Mouse (Mus musculus) layer of hippocampus, adult 18-20 months (tissue): Measurements from ENCODE around the gene Mrln. TPM values are rescaled to one million over a fixed set of nuclear protein-coding genes. Genes with fewer than 3 reads are reported as not detected.

Experiments used
- DNase-seq, 2 experiments: peaks; one replicate each; pipeline ENCODE4 v3.0.0; 2022; ENCODE audit warnings: low spot score in 2 of 2
- total RNA-seq, 2 experiments: library from RNA; stranded (reverse); gene quantifications; 2 replicates each; pipeline ENCODE4 v1.2.3; 2021

Gene Mrln
- total RNA-seq, 2 experiments from 2014 or later = not detected

DNA sequence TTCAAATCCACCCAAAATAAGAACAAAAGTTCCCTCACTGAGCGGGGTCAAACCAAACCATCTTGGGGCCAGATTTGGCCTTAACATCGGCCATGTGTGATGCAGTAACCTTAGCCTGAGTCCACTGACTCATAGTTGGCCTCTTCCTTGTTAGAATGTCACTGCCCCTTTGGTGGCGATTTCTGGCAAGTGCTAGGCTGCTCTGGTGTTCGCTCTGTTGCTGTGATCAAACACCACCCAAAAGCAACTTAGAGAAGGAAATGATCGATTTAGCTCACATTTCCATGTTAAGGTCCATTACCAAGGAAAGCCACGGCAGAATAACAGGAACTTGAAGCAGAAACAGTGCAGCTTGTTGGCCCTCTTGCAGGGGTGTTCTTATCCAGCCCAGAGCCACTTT lies 46.3 kb downstream of the Mrln start:
- no peak for DNase-seq

DNA sequence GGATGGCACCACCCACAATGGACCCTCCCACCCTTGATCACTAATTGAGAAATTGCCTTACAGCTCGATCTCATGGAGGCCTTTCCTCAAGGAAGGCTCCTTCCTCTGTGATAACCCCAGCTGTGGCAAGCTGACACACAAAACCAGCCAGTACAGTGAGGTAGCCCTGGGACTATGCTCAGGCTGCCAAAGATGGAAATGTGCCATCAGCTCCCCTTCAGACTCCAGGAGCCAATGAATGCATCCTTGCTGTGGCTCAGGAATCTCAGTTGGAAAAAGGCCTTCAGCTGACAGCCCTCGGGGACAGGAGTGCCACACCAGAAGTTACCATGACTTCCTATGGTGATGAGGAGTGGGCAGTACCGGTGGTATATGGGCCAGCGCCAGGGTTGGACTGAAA lies 50.2 kb downstream of the Mrln start:
- DNase-seq = no peak

DNA sequence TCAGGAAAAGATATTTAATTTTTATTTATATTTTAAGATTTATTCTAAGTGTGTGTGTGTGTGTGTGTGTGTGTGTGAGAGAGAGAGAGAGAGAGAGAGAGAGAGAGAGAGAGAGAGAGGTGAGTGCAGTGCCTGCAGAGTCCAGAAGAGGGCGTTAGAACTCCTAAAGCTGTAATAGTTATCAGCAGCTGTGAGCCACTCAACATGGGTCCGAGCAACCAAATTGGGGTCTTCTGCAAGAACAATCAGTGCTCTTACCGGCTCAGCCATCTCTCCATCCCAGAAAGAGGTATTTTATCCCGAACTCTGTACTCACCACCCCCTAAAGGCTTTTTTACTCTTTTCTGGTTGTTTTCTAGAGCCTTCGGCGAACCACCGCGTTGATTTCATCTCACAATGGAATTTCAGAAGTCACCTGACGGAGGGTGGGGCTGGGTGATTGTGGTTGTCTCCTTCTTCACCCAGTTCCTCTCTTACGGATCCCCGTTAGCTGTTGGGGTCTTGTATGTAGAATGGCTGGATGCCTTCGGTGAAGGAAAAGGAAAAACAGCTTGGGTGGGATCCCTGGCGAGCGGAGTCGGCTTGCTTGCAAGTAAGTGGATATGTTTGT lies 51.2 kb downstream of the Mrln start:
- no peak for DNase-seq

DNA sequence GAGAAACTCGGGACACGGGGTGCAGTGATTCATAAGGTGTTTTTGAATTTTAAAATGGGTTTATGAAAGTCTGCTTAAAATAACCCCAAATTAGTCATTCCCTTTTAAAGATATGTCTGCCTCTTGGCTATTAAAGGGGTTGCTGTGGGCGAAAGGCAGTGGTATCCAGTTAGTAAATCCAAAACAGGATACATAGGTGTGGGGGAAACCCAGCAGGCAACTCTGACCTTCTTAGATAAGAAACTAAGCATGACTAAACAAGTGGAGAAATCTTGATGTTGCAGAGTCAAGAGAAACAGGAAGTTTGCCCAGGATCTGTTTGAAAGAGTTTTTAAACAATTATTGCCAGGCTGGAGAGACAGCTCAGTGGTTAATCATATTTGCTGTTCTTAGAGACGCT lies 52.6 kb downstream of the Mrln start:
- no peak for DNase-seq

DNA sequence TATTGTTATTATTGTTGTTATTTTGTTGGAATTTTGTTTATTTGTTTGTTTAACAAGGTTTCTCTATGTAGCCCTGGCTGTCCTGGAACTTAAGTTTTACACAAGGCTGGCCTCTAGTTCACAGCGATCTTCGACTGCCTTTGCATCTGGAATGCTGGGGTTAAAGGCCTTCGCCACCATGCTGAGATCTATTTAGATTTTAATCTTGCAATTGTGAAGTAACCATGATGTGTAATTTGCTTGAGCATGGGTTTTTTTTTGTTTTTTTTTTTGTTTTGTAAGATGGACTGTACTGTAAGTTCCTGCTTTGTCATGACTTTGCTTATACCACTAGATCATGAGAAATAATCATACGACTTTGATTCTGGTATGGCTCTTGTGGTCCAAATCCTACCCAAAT lies 56.4 kb downstream of the Mrln start:
- no peak for DNase-seq

DNA sequence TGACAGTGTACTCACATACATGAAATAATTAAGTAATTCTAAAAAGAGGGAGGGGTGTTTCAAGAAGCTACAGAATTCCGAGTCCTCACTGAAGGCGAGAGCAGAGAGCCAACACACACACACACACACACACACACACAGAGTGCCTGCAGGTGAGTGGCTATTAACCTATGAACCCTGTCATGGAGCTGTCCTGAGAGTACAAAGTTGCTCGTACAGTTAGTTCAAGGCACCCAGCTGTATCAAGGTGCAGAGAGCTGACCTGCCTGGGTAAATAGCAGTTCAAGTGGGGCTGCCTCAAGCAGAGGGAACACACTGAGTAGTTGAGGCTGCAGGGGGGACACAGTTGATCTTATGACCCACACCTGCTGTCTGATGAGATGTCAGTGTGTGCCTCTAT lies 57.6 kb downstream of the Mrln start:
- DNase-seq = no peak

DNA sequence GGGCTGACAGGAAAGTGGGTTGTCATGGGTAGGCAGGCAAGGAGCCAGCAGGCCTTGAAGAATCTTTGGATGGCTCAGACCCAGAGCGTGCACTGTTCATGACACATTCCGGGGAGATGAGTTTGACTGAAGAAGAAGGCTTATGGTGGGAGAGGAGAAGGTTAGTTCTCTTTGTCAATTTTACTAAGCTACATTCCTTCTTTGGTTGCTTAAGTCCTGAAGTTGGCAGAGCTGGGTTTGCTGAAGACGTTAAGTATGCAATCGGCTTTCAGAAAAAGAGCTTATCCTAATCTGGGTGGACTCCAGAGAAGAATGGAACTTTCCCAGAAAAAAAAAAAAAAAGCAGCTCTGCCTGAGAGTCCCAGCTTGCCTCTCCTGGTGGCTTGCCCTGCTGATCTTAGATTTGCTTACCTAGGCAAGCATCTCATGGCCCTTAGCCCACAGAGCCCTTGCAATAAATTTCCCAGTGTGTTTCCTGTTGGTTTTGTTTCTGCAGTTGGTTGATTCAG lies 59.3 kb downstream of the Mrln start:
- no peak for DNase-seq

DNA sequence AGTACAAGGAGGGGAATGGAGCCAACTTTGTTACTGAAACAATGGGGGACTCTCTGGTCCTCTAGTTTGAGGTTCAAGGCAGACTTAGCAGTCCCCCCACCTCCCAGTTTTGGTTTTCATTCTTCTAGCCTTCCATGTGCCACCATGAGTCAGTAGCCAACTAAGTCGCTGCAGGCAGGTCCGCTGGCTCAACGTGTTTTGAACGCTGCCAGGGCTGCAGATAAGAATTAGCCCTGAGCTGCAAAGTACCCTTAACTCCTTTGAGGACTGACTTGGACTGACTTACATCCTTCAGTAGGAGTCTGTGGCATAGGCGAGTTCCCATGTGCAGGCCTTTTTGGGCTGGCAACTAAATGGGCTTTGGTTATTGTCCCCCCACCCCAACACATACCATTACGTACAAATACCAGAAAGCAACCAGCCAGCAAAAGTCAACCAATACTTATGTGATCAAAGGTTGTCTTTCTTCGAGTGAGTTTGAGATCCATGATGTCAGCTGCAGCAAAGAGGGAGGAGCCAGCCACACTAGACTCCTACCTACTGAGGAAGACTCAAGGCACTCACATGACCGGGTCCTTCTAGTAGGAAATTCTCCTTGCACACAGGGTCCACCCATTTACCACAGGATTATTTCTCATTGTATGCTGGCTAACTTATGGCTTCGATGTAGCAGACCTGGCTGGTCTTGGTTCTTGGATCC lies 60.0 kb downstream of the Mrln start:
- DNase-seq = no peak

DNA sequence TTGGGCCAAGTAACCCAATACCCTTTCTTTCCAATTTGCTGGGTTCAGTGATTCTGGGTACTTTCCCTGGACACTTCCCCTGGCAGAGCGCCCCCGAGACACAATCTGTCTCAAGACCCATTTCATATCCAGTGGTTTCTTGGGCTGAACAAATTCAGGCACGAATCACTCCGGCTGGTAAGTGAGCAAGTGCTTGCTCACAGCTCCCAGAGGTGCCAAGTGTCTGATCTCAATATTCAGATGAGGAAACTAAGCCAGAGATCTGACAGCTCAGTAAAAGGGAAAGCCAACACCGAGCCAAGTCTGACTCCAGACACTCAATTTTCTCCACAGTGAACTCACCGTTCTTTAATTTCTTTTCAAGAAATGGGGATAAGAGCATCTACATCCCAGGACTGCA lies 62.0 kb downstream of the Mrln start:
- peak in 1 of 2 experiments; percentile 15 for DNase-seq

DNA sequence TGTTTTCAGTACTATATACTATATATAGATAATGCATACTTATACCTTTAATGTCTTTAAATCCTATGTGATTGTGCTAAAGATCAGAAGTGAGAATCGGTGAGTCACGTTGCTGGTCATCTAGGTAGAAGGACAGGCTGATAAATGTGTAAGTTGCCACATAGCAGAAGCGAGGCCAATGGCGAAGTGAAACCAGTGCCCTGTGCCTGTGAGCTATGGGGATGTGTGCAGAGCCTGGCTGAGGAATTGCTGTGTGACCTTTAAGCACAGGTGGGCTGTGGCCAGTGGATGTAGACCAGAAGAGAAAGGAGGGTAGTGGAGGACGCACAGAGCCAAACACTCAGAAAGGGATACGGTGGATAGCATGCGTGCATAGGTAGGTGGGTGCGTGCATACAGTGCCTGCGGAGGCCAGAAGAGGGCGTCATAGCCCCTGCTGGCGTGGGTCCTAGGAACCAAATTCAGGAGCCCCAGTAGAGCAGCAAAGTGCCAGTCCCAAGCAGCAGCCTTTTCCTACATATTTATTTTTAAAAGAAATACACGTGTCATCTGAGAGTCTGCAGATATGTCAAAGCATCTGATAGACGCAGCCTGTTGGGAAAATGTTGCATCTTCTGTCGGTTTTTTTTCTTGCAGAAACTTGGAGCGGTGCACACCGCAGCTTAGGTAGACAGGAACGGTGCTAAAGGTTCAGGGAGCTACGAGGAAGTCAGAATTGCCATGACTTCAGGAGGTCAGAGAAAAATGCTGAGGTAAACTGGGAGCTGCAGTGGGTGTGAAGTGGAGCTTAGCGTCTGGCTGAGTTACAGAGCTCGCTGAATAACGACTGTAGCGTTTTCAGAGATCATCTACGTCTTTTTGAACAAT lies 64.3 kb downstream of the Mrln start:
- DNase-seq = no peak

Other genes starting within 250 kb of the Mrln start
- gene Ccdc6, start 107.5 kb upstream of the Mrln start, total RNA-seq = 10 to 100 TPM; 72.0 to 73.6 TPM
- 1 to 10 TPM; 1.9 to 2.0 TPM for gene Slc16a9, start 40.4 kb downstream of the Mrln start, total RNA-seq
- 10 to 100 TPM; 80.4 to 86.2 TPM for gene Fam13c, start 235.8 kb downstream of the Mrln start, total RNA-seq